Mouse (Mus musculus): ENCODE results near the gene Vav1. TPM values are rescaled to one million over a fixed set of nuclear protein-coding genes. Genes with fewer than 3 reads are reported as not detected.

Gene Vav1
- 1 to 10 TPM; 3.7 to 4.7 TPM for total RNA-seq (2021)

- intact Hi-C loops (cut with DNase I), result loop anchor here (5.0 kb wide), 1 partner anchor 62 kb away; no protein-coding TSS in a partner anchor
- DNase-seq (ENCODE audit: low spot score in 2 of 2), result peak in 1 of 2 experiments; percentile 17
These were observed at the start of gene Vav1 for GRCm38 (mm10) chr17:57278943-57279590. Vav1 (plus strand) TSS chr17:57279100.

DNA sequence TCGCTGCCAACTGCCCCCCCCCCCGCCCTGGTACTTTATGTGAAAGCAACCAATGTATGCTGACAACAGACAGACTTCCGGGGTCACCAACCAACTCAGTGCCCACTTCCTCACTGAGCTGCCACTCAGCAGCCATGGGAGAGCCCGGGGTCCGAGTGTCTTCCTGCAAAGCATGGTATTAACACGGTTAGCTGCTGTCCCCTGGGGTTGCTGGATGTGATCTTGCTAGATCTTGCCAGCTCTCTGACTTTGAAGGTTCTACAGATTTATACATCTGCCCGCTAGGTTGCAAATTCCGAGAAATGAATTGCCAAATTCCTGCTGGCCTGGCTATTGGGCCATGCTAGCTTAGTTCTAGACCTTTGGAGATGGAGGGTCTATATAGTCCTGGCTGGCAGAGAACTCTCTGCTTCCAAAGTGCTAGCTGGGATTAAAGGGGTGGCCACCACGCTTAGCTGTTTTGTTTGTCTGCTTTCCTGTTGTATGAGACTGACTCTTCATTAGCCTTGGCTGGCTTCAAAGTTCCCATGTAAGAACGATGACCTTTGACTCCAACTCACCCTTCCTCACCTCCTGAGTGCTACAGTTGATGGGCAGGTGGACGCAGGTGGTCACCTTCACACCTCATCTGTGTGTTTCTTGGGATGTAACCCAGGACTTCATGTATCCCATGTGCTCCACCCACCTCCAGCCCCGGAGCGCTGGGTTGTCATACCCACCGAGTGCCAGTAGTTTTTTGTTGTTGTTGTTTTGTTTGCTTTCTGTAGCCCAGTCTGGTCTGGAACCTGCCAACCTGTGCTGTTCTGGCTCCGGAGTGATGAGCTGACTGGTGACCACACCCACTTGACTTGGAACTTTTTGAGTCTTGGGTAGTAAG, 48.8 kb upstream of the Vav1 start:
- intact Hi-C loops (cut with DNase I), result no loop called here
- no peak for DNase-seq (ENCODE audit: low spot score in 2 of 2)

DNA sequence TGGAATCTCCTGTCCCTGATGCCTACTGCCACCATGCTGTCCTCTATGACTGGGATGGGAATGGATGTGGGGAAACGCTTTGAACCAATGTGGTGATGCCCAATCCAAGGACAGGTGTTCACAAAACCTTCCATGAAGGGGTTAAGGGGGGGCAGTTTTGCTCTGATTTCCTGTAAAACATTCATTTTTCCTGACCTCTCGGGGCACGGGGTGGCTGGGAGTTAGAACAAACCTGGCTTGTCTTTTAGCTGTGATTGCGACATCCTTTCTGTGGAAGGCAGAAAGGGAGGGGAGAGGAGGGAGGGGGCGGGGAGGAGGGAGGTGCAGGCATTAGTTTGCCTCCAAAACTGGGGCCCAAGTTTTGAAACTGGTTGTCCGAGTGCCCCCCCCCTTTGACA, 48.2 kb upstream of the Vav1 start:
- intact Hi-C loops (cut with DNase I), result no loop called here

GRCm38 (mm10) chr17:57231321-57231771, 47.6 kb upstream of the Vav1 start:
- DNase-seq (ENCODE audit: low spot score in 2 of 2), result no peak
- intact Hi-C loops (cut with DNase I), result no loop called here

More for the DNA sequence above, 48.2 kb upstream of the Vav1 start:
- DNase-seq (ENCODE audit: low spot score in 2 of 2), result no peak

GRCm38 (mm10) chr17:57232200-57232599, 46.7 kb upstream of the Vav1 start:
- intact Hi-C loops (cut with DNase I), result no loop called here
- no peak for DNase-seq (ENCODE audit: low spot score in 2 of 2)

GRCm38 (mm10) chr17:57233038-57233437, 45.9 kb upstream of the Vav1 start:
- intact Hi-C loops (cut with DNase I), result no loop called here

GRCm38 (mm10) chr17:57234254-57234928, 44.5 kb upstream of the Vav1 start:
- no peak for DNase-seq (ENCODE audit: low spot score in 2 of 2)
- intact Hi-C loops (cut with DNase I), result no loop called here

More at GRCm38 (mm10) chr17:57233038-57233437, 45.9 kb upstream of the Vav1 start:
- no peak for DNase-seq (ENCODE audit: low spot score in 2 of 2)

DNA sequence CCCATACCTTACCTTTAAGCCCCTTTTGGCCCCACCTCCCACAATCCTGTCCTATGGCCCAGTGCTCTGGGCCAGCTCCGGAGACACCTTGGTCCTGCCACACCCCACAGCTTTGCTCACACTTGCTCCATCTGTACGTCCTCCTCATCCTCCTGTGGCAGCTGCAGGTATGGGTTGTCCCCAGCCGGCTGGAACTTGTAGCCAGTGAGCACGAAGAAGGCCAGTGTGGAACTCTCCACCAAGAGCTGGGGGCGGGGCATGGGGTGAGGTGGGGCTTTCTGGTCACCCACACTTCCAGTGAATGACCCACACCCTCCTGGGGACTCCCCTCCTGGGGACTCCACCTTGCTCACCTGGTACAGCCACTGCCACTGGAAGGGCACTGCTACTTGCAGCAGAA, 43.1 kb upstream of the Vav1 start:
- DNase-seq (ENCODE audit: low spot score in 2 of 2), result no peak
- intact Hi-C loops (cut with DNase I), result no loop called here

DNA sequence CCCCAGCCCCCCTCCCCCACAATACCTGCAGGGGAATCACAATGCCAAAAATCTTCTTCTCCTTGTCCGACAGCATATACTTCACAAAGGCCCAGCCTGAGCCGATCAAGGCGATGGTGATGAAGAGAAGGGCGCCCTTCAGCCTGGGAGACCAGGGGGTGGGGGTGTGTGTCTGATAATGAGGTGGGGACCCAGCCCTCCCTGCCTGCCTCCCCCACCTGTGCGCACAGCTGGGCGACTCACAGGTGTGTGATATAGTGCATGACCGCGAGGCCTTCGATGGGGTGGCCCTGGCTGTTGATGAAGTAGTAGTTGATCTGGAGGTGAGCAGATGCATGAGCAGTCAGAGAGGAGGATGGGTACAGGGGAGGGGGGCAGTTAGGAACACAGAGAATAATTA, 41.7 kb upstream of the Vav1 start:
- DNase-seq (ENCODE audit: low spot score in 2 of 2), result no peak
- intact Hi-C loops (cut with DNase I), result no loop called here

DNA sequence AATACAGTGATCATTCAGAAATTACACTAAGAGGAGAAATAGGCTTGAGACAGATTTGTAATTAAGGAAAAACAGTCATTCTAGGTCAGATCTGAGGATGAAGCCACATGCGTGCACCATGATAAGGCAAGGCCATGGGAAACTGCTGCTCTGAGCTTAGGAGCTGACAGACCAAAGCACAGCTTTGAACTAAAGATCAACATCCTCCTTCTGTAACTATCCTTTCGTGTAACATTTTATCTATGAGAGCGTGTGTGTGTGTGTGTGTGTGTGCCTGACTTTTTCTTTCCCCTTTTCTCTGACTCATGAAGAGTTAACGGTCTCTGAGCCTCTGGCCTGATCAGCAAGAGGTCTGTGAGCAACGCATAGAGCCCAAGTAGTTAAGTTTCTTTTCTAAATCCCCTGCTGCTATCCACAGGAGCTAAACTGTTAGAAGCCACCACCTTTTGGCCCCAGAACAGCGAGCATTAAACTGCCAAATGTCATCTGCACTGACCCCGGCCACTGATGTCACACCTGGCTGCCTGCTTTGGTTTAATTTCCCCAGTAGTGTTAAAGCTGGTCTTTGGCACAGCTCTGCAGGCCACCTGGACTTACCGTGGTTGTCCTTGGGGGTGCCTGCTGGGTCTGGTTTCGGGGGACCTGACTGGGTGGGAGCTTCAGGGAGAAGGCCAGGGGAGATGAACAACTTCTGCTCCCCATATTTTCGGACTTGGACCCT, 35.1 kb upstream of the Vav1 start:
- intact Hi-C loops (cut with DNase I), result loop anchor here (10.0 kb wide), 1 partner anchor 239 kb away; the partner anchor contains the start of gene Pspn
- DNase-seq (ENCODE audit: low spot score in 2 of 2), result no peak

DNA sequence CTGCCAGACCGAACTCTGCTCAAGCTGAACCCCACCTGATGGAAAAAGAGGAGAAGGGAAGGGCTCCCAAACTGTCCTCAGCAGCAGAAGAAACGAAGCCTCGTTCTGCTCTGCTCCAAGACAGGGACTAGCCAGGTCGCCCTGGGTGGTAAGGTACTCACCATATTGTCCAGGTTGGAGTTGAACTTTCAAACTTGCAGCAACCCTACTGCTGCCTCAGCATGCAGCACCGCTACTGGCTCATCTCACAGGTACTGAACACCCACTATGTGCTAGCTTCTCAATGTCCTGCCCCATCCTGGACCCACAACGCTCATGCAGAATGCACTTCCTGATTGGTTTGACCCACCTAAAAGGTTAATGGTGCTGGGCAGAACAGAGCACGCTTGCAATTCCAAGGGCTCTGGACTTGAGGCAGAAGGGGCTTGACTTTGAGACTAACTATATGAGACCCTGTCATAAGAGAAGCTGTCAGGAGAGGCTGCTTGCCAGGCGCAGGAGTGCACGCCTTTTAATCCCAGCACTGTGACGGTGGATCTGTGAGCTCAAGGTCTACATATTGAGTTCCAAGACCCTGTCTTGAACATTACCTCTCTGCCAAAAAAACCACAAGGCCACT, 33.5 kb upstream of the Vav1 start:
- intact Hi-C loops (cut with DNase I), result loop anchor here (10.0 kb wide), 1 partner anchor 241 kb away; the partner anchor contains the start of gene Pspn
- DNase-seq (ENCODE audit: low spot score in 2 of 2), result no peak

DNA sequence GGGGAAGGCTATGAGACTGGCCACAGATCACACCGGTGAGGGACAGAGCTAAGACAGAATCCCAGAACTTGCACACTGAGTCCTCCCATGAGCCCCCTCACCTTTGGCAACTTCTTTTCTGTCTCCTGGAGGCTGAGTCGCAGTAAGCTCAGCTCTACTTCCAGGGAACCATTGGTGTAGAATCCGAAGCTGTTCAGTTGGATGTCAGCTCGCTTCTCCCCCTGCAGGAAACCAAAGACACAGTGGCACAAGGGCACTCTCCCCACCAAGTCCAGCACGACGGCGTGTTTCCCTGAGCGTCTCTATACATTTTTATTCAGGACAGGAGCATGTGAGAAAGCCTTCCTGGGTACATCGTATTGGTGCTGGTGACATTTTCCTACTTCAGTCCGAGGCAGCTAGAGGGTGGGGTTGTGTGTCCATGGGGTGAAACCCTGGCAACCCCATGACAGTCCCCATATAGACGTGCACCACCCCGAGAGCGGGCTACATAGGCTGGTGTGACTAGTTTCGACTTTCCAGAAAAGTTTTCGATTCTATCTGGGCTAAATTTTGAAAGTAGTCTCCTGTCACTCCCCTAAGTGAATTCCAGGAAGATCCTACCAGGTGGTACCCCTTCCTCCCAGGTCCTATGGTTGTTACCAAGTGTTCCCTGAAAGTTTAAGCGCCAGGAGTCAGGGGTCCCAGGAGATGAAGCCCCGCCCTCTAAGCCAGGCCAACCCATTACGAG, 32.1 kb upstream of the Vav1 start:
- intact Hi-C loops (cut with DNase I), result loop anchor here (10.0 kb wide), 1 partner anchor 242 kb away; the partner anchor contains the start of gene Pspn
- no peak for DNase-seq (ENCODE audit: low spot score in 2 of 2)

DNA sequence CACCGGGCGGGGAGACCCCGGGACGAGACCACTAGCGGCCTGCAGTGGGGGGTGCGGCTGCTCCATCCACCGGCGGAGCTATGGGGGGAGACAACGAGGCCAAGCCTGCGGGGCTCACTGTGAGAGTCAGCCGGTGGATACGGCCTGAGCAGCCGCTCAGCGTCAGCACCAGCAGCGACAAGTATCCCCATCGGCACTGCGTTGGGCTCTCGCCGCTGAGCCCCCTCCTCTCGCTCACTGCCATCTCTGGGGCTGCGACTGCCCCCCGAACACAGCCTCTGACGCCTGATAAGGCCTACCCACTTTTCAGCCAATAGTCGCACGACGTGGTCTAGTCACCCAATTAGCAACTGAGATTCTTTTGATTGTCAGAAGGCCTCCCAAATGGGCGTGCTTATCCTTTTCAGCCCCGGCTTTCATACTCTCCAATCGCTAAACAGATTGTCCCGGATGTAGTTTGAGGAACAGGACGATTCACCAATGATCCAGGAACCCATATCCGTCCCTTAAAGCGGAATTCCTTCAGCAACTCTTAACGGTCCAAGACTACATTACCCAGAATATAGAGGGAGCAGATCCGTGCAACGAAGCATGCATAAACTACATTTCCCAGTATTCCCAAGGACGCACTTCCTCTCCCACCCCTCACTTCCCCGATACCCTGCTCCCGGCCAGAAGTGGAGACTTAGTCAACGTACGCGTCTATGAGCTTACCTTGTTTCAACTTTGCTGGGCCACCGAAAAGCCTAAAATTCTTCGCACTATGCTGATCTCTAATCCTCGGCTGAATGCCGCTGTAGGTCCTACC, 31.3 kb upstream of the Vav1 start:
- peak; percentile 92 to 96 for DNase-seq (ENCODE audit: low spot score in 2 of 2)
- intact Hi-C loops (cut with DNase I), result loop anchor here (1.0 to 10.0 kb wide), 3 partner anchors 27 to 243 kb away; partner anchors contain the start of gene Pspn

- intact Hi-C loops (cut with DNase I), result loop anchor here (1.0 to 10.0 kb wide), 3 partner anchors 27 to 243 kb away; partner anchors contain the start of gene Pspn
- DNase-seq (ENCODE audit: low spot score in 2 of 2), result peak; percentile 83
These were observed 30.6 kb upstream of the Vav1 start, which contains the start of gene Gpr108 for GRCm38 (mm10) chr17:57248201-57248699. Gpr108 (minus strand) TSS chr17:57248446.

DNA sequence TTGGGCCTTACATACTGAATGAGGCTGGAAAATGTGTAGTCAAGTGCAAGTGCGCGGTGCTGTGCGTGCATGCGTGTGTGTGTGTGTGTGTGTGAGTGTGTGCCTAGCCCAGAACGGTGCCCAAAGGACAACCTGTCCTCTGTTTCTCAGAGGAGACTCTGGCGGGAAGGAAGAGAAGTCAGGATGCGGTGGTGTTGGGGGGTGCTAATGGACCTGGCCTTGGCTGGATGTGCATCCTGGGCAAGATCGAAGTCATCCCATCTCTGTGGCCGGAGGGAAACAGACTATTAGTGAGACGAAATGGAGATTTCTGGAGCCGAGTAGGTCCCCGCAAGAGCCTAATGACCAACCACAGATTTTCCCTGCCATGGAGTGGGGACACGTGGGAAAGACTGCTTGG, 30.1 kb upstream of the Vav1 start:
- no peak for DNase-seq (ENCODE audit: low spot score in 2 of 2)
- intact Hi-C loops (cut with DNase I), result loop anchor here (1.0 to 10.0 kb wide), 3 partner anchors 26 to 244 kb away; partner anchors contain the start of gene Pspn

- DNase-seq (ENCODE audit: low spot score in 2 of 2), result peak; percentile 79 to 82
- intact Hi-C loops (cut with DNase I), result loop anchor here (2.0 to 10.0 kb wide), 2 partner anchors 25 to 245 kb away; partner anchors contain the start of gene Pspn
These were observed 29.4 kb upstream of the Vav1 start, which contains the start of gene Trip10 for GRCm38 (mm10) chr17:57249186-57250181. Trip10 (plus strand) TSS chr17:57249455.
